Mouse (Mus musculus) bone marrow, adult 2 months (tissue): ENCODE measurements around the gene Shq1.

Experiments
- CTCF ChIP-seq: fragments of 200-500 bp; IDR thresholded peaks from 2 replicates; pipeline ENCODE4 v1.5.1; 2011; ENCODE audit warnings: low read length, control low read depth; ENCODE audit not compliant: control insufficient read depth, insufficient read depth
- POLR2A ChIP-seq: fragments of 200-500 bp; IDR thresholded peaks from 2 replicates; pipeline ENCODE4 v1.6.1; 2011; ENCODE audit warnings: low read depth, mild to moderate bottlenecking, control low read depth, low read length, borderline replicate concordance; ENCODE audit not compliant: control insufficient read depth

DNA sequence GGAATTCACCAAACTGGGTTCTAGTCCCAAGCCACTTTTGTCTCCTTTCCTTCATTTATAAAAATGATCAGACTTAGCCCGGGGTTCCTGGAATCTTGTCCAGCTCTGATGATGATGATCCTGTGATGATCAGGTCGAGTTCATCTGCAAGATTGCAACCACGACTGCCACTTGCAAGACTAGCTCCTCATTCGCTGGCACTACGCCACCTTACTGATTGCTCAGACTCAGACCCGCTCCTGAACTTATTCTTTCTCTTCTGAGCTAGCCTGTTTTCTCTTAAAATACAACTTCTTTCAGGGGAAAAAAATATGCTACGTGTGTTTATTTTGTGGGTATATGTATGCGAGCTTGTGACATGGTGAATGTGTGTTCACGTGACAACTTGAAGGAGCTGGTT lies 38.0 kb upstream of the Shq1 start:
- TF ChIP-seq CTCF (no peak), POLR2A (no peak)
